Mouse (Mus musculus) heart, embryonic 14.5 days (tissue): Measurements from ENCODE around the gene Plekhs1. TPM values are rescaled to one million over a fixed set of nuclear protein-coding genes. Genes with fewer than 3 reads are reported as not detected.

Source experiments
- ATAC-seq: fragments of 200-750 bp; cut with Nextera tagmentation; 2 replicates; pipeline ENCODE4 v1.8.0; 2017; ENCODE audit warnings: low read depth, moderate TSS enrichment; ENCODE audit not compliant: insufficient number of reproducible peaks, insufficient read depth, low FRiP score
- H3K27ac ChIP-seq, 2 experiments: fragments of 200-500 bp in 1 of 2; fragments of 300-500 bp in 1 of 2; sonication (generic) in 1 of 2; replicated peaks in 1 of 2; 2 replicates each; pipeline ENCODE4 v1.5.1; 2012 to 2014; ENCODE audit warnings: low read depth in 2 of 2, low read length in 2 of 2, control low read depth in 1 of 2, mild to moderate bottlenecking in 1 of 2, mixed read lengths in 1 of 2; ENCODE audit not compliant: control insufficient read depth in 1 of 2, insufficient read depth in 1 of 2
- H3K27me3 ChIP-seq: fragments of 300-500 bp; sonication (generic); 2 replicates; pipeline ENCODE4 v1.6.1; 2014; ENCODE audit warnings: mild to moderate bottlenecking, low read length, control low read depth; ENCODE audit not compliant: control insufficient read depth, insufficient read depth
- H3K36me3 ChIP-seq: fragments of 300-500 bp; sonication (generic); 2 replicates; pipeline ENCODE4 v1.6.1; 2014; ENCODE audit warnings: mild to moderate bottlenecking, control low read depth, low read length, mixed read lengths; ENCODE audit not compliant: control insufficient read depth, insufficient read depth
- H3K4me1 ChIP-seq, 2 experiments: fragments of 200-500 bp in 1 of 2; fragments of 300-500 bp in 1 of 2; sonication (generic) in 1 of 2; 2 replicates each; pipeline ENCODE4 v1.6.1; 2012 to 2014; ENCODE audit warnings: low read length in 2 of 2, control low read depth in 1 of 2, mixed read lengths in 1 of 2; ENCODE audit not compliant: control insufficient read depth in 2 of 2, insufficient read depth in 2 of 2
- H3K4me2 ChIP-seq: fragments of 300-500 bp; sonication (generic); 2 replicates; pipeline ENCODE4 v1.6.1; 2014; ENCODE audit warnings: mild to moderate bottlenecking, low read length
- H3K4me3 ChIP-seq, 2 experiments: fragments of 200-500 bp in 1 of 2; fragments of 300-500 bp in 1 of 2; sonication (generic) in 1 of 2; 2 replicates each; pipeline ENCODE4 v1.5.1; 2012 to 2014; ENCODE audit warnings: low read length in 2 of 2, mild to moderate bottlenecking in 2 of 2, control low read depth in 1 of 2, low read depth in 1 of 2, moderate library complexity in 1 of 2; ENCODE audit not compliant: control insufficient read depth in 1 of 2, insufficient read depth in 1 of 2
- H3K9ac ChIP-seq: fragments of 300-500 bp; sonication (generic); 2 replicates; pipeline ENCODE4 v1.6.1; 2014; ENCODE audit warnings: mild to moderate bottlenecking, low read length
- H3K9me3 ChIP-seq: fragments of 300-500 bp; sonication (generic); 2 replicates; pipeline ENCODE4 v1.6.1; 2016; ENCODE audit warnings: low read length, control low read depth; ENCODE audit not compliant: control insufficient read depth
- WGBS: fragments of 180-500 bp; shearing (Covaris S2); extraction: QIAGEN DNeasy Blood & Tissue Kit; methylation state at CpG from one replicate; pipeline ENCODE4 v1.1.7; 2014; 5-methylcytosine and 5-hydroxymethylcytosine counted together
- polyA plus RNA-seq: library from polyadenylated mRNA; unstranded; fragments of >200 nt; fragmentation: Nextera tagmentation; extraction: Ambion mirVana; gene quantifications from 2 replicates; pipeline ENCODE4 v1.2.1, GENCODE M21; 2014

Plekhs1 gene
- polyA plus RNA-seq, 1 experiment from 2014 or later, result not detected

- no peak for ATAC-seq
- H3K27me3 ChIP-seq, result no peaks in the 10 kb centered on the region
- 68% methylated on average over 14 of the region's 14 CpGs for WGBS
Observed at GRCm38 (mm10) chr19:56443445-56443844, 18.0 kb upstream of the Plekhs1 start.

DNA sequence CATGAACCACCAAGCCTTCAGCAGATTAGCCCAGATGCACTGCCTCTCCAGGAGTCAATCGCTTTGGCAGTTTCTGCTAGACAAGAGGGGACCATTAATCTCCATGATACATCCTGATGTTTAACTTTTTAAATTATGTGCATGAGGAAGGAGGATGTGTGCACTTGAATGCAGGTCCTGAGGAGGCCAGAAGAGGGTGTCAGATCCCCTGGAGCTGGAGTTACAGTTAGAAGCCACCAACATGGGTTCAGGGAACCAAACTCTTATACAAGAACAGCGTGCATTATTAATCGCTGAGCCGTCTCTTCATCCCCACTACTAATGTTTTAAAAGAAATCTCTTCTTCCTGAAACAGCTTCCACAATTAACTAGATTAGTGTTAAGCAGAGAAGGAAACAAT lies 12.7 kb upstream of the Plekhs1 start:
- Histone ChIP-seq H3K9me3 (no peaks in the 10 kb centered on the region), H3K4me3 (no peak overlapping the region), H3K27ac (no peak overlapping the region), H3K4me2 (no peak overlapping the region), H3K27me3 (no peaks in the 10 kb centered on the region), H3K9ac (no peak overlapping the region), H3K36me3 (no peaks in the 10 kb centered on the region), H3K4me1 (peaks cover 2 to 3% of the 10 kb centered on the region in 2 experiments; a peak in 2 of 4 replicates)
- 90% methylated on average over 4 of the region's 4 CpGs for WGBS
- ATAC-seq, result no peak

More at GRCm38 (mm10) chr19:56443445-56443844, 18.0 kb upstream of the Plekhs1 start:
- Histone ChIP-seq H3K27ac (no peak overlapping the region), H3K36me3 (peaks cover 21% of the 10 kb centered on the region), H3K4me3 (no peak overlapping the region), H3K9ac (no peak overlapping the region), H3K4me1 (peaks cover 3 to 7% of the 10 kb centered on the region in 2 experiments; a peak in 2 of 4 replicates), H3K9me3 (no peaks in the 10 kb centered on the region), H3K4me2 (no peak overlapping the region)

GRCm38 (mm10) chr19:56449537-56449936 lies 11.9 kb upstream of the Plekhs1 start:
- WGBS, result 85% methylated on average over 8 of the region's 8 CpGs
- H3K27ac ChIP-seq, result no peak overlapping the region
- no peak for ATAC-seq
- H3K4me3 ChIP-seq, result no peak overlapping the region
- no peak overlapping the region for H3K4me2 ChIP-seq
- no peak overlapping the region for H3K9ac ChIP-seq
- H3K4me1 ChIP-seq, result peaks cover 0 to 3% of the 10 kb centered on the region in 2 experiments; a peak in 2 of 4 replicates
- H3K9me3 ChIP-seq, result no peaks in the 10 kb centered on the region
- no peaks in the 10 kb centered on the region for H3K36me3 ChIP-seq
- no peaks in the 10 kb centered on the region for H3K27me3 ChIP-seq

DNA sequence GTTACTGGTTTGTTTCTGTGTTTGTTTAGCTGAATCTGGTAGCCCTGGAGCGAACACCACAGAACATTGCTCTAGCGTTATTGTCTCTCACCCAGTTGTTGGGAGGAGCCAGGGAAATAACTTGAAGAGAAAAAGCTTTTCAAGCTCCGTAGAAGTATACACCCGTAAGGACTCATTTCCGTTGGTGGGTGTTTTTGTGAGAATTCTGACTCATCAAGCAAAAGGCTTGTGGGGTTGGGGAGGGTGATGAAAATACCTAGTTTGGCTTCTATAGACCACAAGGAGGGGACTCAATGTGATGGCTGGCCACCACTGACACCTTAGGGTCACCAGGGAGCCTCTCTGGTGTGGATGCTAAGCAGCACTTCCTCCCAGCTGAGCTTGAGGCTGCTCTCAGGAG lies 10.5 kb upstream of the Plekhs1 start:
- Histone ChIP-seq H3K27ac (no peak overlapping the region), H3K4me2 (no peak overlapping the region), H3K4me3 (no peak overlapping the region), H3K36me3 (no peaks in the 10 kb centered on the region), H3K4me1 (no peaks in the 10 kb centered on the region), H3K9me3 (no peaks in the 10 kb centered on the region), H3K27me3 (no peaks in the 10 kb centered on the region), H3K9ac (no peak overlapping the region)
- ATAC-seq, result no peak
- 73% methylated on average over 5 of the region's 5 CpGs for WGBS

DNA sequence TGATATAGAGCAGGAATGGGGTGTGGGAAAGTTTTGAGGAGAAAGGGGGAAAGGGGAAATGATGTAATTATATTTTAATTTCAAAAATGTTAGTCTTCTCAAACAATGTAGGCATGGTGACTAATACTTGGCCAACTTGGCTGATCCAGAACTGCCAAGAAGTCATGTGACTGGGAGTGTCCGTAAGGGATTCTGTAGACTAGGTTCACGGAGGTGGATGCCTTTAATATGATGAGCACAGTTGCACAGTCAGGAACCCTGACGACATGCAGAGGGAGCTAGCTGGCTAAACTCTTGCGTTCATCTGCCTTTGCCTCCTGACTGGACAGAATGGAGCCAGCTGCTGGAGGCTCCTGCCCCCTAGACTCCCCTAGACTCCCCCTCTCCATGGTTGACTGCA lies 9.6 kb upstream of the Plekhs1 start:
- Histone ChIP-seq H3K27ac (no peak overlapping the region), H3K4me2 (no peak overlapping the region), H3K27me3 (no peaks in the 10 kb centered on the region), H3K9me3 (no peaks in the 10 kb centered on the region), H3K4me1 (no peaks in the 10 kb centered on the region), H3K36me3 (no peaks in the 10 kb centered on the region), H3K9ac (no peak overlapping the region), H3K4me3 (no peak overlapping the region)
- ATAC-seq, result no peak
- WGBS, result 71% methylated on average over 4 of the region's 4 CpGs

DNA sequence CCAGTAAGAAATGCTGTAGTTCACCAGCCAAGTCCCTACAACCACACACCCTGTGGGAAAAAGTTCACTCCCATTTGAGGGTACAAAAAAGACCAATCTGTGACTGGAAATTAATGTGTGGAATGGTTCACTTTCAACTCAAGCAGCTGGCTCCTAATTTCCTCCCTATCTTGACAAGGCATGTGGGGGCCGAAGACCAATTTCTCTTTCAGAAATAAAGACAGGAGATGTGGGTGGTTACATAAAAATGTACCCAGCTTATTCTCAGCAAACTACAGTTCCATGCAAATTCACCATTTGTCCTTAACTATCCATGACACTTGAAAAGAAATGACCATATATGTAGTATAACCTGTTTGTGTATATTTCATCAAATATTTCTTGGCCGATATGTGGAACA lies 9.0 kb upstream of the Plekhs1 start:
- H3K27ac ChIP-seq, result no peak overlapping the region
- H3K9ac ChIP-seq, result no peak overlapping the region
- H3K9me3 ChIP-seq, result no peaks in the 10 kb centered on the region
- H3K4me3 ChIP-seq, result no peak overlapping the region
- H3K4me1 ChIP-seq, result 0 out of 4 replicates have a peak, but pooled peaks cover 0 to 3% of the 10 kb centered on the region in 2 experiments
- no peaks in the 10 kb centered on the region for H3K36me3 ChIP-seq
- no peak for ATAC-seq
- H3K27me3 ChIP-seq, result no peaks in the 10 kb centered on the region
- H3K4me2 ChIP-seq, result no peak overlapping the region
- 79% methylated on average over 2 of the region's 2 CpGs for WGBS

- no peak overlapping the region for H3K27ac ChIP-seq
- H3K9me3 ChIP-seq, result no peaks in the 10 kb centered on the region
- H3K9ac ChIP-seq, result no peak overlapping the region
- 0 out of 4 replicates have a peak, but pooled peaks cover 0 to 3% of the 10 kb centered on the region in 2 experiments for H3K4me1 ChIP-seq
- H3K27me3 ChIP-seq, result no peaks in the 10 kb centered on the region
- 42% methylated on average over 4 of the region's 4 CpGs for WGBS
- no peak overlapping the region for H3K4me2 ChIP-seq
- no peak overlapping the region for H3K4me3 ChIP-seq
- no peaks in the 10 kb centered on the region for H3K36me3 ChIP-seq
- no peak for ATAC-seq
Observed at GRCm38 (mm10) chr19:56454862-56455261, 6.6 kb upstream of the Plekhs1 start.

GRCm38 (mm10) chr19:56455369-56455768 lies 6.1 kb upstream of the Plekhs1 start:
- Histone ChIP-seq H3K9me3 (no peaks in the 10 kb centered on the region), H3K4me3 (no peak overlapping the region), H3K4me1 (0 out of 4 replicates have a peak, but pooled peaks cover 0 to 3% of the 10 kb centered on the region in 2 experiments), H3K27ac (no peak overlapping the region), H3K4me2 (no peak overlapping the region), H3K9ac (no peak overlapping the region), H3K36me3 (no peaks in the 10 kb centered on the region), H3K27me3 (no peaks in the 10 kb centered on the region)
- WGBS, result 53% methylated on average over 2 of the region's 2 CpGs
- no peak for ATAC-seq
